Mouse (Mus musculus) liver, postnatal 0 days (tissue): ENCODE results near the gene Nrbp1. TPM values are rescaled to one million over a fixed set of nuclear protein-coding genes. Genes with fewer than 3 reads are reported as not detected.
A peak's percentile ranks its signal among the peaks of the same experiment; 100 is the strongest.

Experiments
- ATAC-seq: fragments of 200-750 bp; cut with Nextera tagmentation; 2 replicates; pipeline ENCODE4 v1.8.0; 2017; ENCODE audit warnings: mild to moderate bottlenecking, moderate library complexity
- DNase-seq: peaks from one replicate; pipeline ENCODE4 v3.0.0-alpha.2; 2016
- H3K27ac ChIP-seq: fragments of 300-500 bp; sonication (generic); 2 replicates; pipeline ENCODE4 v1.5.1; 2014; ENCODE audit warnings: antibody characterized with exemption, moderate library complexity, mild to moderate bottlenecking, low read depth
- H3K27me3 ChIP-seq: fragments of 300-500 bp; sonication (generic); 2 replicates; pipeline ENCODE4 v1.6.1; 2014; ENCODE audit warnings: low read length, control low read depth, mixed read lengths; ENCODE audit not compliant: insufficient read depth
- H3K36me3 ChIP-seq: fragments of 300-500 bp; sonication (generic); replicated peaks from 2 replicates; pipeline ENCODE4 v1.6.1; 2014; ENCODE audit warnings: mild to moderate bottlenecking, control low read depth, low read length, moderate library complexity, mixed read lengths; ENCODE audit not compliant: insufficient read depth
- H3K4me1 ChIP-seq: fragments of 300-500 bp; sonication (generic); 2 replicates; pipeline ENCODE4 v1.6.1; 2014; ENCODE audit warnings: antibody characterized with exemption, mild to moderate bottlenecking, control low read depth; ENCODE audit not compliant: insufficient read depth
- H3K4me2 ChIP-seq: fragments of 300-500 bp; sonication (generic); 2 replicates; pipeline ENCODE4 v1.6.1; 2014; ENCODE audit warnings: low read depth, mild to moderate bottlenecking, low read length, moderate library complexity, mixed read lengths
- H3K4me3 ChIP-seq: fragments of 300-500 bp; sonication (generic); 2 replicates; pipeline ENCODE4 v1.5.1; 2014; ENCODE audit warnings: low read depth, low read length
- H3K9ac ChIP-seq: fragments of 300-500 bp; sonication (generic); replicated peaks from 2 replicates; pipeline ENCODE4 v1.6.1; 2014; ENCODE audit warnings: mild to moderate bottlenecking, moderate library complexity
- H3K9me3 ChIP-seq: fragments of 300-500 bp; sonication (generic); 2 replicates; pipeline ENCODE4 v1.6.1; 2016; ENCODE audit warnings: mild to moderate bottlenecking, control low read depth, low read length, mixed read lengths
- CTCF ChIP-seq: sonication (generic); IDR thresholded peaks from 2 replicates; pipeline ENCODE4 v1.5.1; 2016; ENCODE audit warnings: antibody characterized with exemption, low read depth
- EP300 ChIP-seq: IDR thresholded peaks from 2 replicates; pipeline ENCODE4 v1.6.1; 2016; ENCODE audit warnings: antibody characterized with exemption, low read depth, mild to moderate bottlenecking
- WGBS: fragments of 180-500 bp; shearing (Covaris S2); extraction: QIAGEN DNeasy Blood & Tissue Kit; methylation state at CpG from one replicate; pipeline ENCODE4 v1.1.7; 2014; ENCODE audit not compliant: insufficient replicate concordance; 5-methylcytosine and 5-hydroxymethylcytosine counted together
- polyA plus RNA-seq: library from polyadenylated mRNA; unstranded; fragments of >200 nt; fragmentation: Nextera tagmentation; extraction: Ambion mirVana; gene quantifications from 2 replicates; pipeline ENCODE4 v1.2.1, GENCODE M21; 2015

The Nrbp1 gene
- polyA plus RNA-seq, 1 experiment from 2014 or later, result 42.9 TPM

DNA sequence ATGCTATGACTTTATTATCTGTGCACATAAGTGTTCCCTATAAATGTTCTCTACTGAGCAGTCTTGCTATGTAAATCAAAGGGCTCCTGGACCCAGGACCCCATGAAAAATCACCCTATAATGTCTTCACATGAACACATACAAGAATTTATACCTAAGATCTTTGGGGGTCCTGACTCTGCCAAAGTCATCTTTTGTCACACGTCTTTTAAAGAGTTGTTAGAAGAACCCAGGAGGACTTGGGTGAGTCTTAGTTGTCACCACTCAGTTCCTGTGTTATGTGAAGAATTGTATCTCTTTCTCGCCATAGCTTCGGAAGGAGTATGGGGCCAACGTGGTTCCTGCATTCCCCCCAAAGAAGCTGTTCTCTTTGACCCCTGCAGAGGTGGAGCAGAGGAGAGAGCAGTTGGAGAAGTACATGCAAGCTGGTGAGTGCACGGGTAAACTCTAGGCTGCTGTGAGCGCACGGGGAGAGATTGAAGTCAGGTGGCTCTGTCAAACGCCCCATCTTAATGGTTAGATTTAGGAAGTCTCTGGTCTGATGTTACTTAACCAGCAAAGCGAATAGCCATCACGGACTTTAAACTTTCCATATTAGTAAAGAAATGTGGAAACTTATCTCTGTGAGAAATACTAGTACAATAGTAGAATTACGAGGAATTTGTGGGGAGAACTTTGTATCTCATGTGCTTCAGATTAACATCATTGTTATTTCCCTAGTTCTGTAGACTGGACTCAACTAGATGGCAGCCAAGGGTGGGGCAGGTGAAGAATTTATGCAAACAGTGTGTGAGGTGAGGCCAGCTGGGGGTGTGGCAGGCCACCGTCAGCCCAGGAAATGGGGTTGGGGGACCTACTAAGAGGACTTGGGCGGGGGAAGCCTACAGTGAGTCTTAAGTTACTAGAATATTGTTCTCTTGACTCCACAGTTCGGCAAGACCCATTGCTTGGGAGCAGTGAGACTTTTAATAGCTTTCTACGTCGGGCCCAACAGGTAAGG, 45.9 kb upstream of the Nrbp1 start:
- Histone ChIP-seq H3K9ac (peak overlapping the region; percentile 89), H3K9me3 (no peaks in the 10 kb centered on the region), H3K27ac (peak overlapping the region; percentile 94; the same call in 1 of the 2 replicates), H3K4me1 (peaks cover 17% of the 10 kb centered on the region), H3K27me3 (no peaks in the 10 kb centered on the region), H3K4me2 (peak overlapping the region; percentile 86), H3K4me3 (peak overlapping the region; percentile 74), H3K36me3 (peaks cover 65% of the 10 kb centered on the region)
- no peak for TF ChIP-seq EP300
- TF ChIP-seq CTCF, result no peak
- DNase-seq (no peak), ATAC-seq (no peak)
- 89% methylated on average over 16 of the region's 16 CpGs for WGBS

DNA sequence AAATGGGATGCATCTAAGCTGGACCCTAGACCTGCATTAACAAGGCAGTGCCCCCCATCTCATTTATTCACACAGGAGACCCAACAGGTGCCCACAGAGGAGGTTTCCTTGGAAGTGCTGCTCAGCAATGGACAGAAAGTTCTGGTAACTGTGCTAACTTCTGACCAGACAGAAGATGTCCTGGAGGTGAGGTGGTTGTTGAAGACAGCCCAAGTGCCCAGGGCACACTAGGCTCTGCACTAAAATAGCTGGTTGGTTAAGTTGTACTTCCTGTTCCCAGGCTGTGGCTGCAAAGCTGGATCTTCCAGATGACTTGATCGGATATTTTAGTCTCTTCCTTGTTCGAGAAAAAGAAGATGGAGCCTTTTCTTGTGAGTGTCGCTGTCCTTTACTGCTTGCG, 45.0 kb upstream of the Nrbp1 start:
- ATAC-seq (no peak), DNase-seq (no peak)
- Histone ChIP-seq H3K4me2 (no peak overlapping the region), H3K9me3 (peaks cover 3% of the 10 kb centered on the region; the same call in 1 of the 2 replicates), H3K4me3 (no peak overlapping the region), H3K9ac (no peak overlapping the region), H3K36me3 (peaks cover 63% of the 10 kb centered on the region), H3K4me1 (peaks cover 19% of the 10 kb centered on the region), H3K27me3 (no peaks in the 10 kb centered on the region), H3K27ac (no peak overlapping the region)
- no peak for TF ChIP-seq CTCF
- TF ChIP-seq EP300, result no peak
- WGBS, result 75% methylated on average over 4 of the region's 4 CpGs

DNA sequence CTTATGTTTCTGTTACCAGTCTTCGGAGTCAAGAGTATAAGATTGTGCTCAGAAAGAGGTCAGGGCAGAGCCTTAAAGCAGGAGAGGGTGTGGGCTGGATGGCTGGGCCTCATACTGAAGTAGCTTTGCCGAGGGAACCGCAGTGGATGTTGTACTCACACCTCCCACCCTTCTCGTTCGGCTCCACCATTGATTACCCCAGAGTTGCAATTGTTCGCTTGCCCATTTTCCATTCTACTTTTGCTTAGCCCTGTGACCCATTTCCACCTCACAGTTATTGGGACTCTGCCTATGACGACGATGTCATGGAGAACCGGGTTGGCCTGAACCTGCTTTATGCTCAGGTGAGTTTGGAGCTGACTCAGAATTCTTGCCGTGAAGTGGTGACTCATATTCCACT, 44.5 kb upstream of the Nrbp1 start:
- Histone ChIP-seq H3K4me1 (peaks cover 24% of the 10 kb centered on the region), H3K27me3 (no peaks in the 10 kb centered on the region), H3K36me3 (peaks cover 60% of the 10 kb centered on the region), H3K9ac (no peak overlapping the region), H3K4me2 (no peak overlapping the region), H3K9me3 (peaks cover 3% of the 10 kb centered on the region; the same call in 1 of the 2 replicates), H3K27ac (no peak overlapping the region), H3K4me3 (no peak overlapping the region)
- ATAC-seq (no peak), DNase-seq (no peak)
- no peak for TF ChIP-seq CTCF
- no peak for TF ChIP-seq EP300
- 91% methylated on average over 10 of the region's 10 CpGs for WGBS

DNA sequence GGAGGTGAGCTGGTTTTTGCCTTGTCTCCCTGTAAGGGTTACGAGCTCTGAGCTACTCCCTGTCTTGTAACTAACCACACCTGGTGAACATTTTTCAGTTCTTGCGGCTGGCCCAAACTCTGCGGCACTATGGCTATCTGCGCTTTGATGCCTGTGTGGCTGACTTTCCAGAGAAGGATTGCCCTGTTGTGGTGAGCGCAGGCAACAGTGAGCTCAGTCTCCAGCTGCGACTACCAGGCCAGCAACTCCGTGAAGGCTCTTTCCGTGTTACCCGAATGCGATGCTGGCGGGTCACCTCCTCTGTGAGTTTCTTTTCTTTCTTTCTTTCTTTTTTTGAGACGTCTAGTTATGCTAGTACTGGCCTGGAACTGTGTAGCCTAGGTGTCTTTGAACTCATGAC, 43.6 kb upstream of the Nrbp1 start:
- Histone ChIP-seq H3K27me3 (no peaks in the 10 kb centered on the region), H3K4me2 (no peak overlapping the region), H3K9ac (no peak overlapping the region), H3K9me3 (peaks cover 3% of the 10 kb centered on the region; the same call in 1 of the 2 replicates), H3K4me3 (no peak overlapping the region), H3K36me3 (peaks cover 60% of the 10 kb centered on the region), H3K4me1 (peaks cover 25% of the 10 kb centered on the region), H3K27ac (no peak overlapping the region)
- WGBS, result 90% methylated on average over 12 of the region's 12 CpGs
- TF ChIP-seq EP300, result no peak
- TF ChIP-seq CTCF, result no peak
- DNase-seq (no peak), ATAC-seq (no peak)

DNA sequence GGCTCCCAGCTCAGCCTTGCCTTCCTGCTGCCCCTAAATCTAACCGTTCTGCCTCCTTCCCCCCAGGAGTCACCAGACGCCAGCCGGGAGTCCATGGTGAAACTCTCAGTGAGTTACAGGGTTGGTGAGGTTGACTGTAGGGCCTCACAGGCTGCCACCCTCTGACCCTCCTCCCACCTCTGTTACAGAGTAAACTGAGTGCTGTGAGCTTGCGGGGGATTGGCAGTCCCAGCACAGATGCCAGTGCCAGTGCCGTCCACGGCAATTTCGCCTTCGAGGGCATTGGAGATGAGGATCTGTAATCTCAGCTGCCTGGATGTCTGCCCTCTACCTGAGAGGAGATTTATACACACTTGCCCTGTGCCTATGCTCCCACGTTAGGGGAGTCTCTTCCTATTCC, 42.5 kb upstream of the Nrbp1 start:
- Histone ChIP-seq H3K4me1 (peaks cover 31% of the 10 kb centered on the region), H3K27me3 (no peaks in the 10 kb centered on the region), H3K9me3 (peaks cover 3% of the 10 kb centered on the region; the same call in 1 of the 2 replicates), H3K9ac (no peak overlapping the region), H3K4me2 (no peak overlapping the region), H3K36me3 (peaks cover 66% of the 10 kb centered on the region), H3K27ac (no peak overlapping the region), H3K4me3 (no peak overlapping the region)
- ATAC-seq (no peak), DNase-seq (no peak)
- 76% methylated on average over 9 of the region's 9 CpGs for WGBS
- TF ChIP-seq EP300, result no peak
- TF ChIP-seq CTCF, result no peak

DNA sequence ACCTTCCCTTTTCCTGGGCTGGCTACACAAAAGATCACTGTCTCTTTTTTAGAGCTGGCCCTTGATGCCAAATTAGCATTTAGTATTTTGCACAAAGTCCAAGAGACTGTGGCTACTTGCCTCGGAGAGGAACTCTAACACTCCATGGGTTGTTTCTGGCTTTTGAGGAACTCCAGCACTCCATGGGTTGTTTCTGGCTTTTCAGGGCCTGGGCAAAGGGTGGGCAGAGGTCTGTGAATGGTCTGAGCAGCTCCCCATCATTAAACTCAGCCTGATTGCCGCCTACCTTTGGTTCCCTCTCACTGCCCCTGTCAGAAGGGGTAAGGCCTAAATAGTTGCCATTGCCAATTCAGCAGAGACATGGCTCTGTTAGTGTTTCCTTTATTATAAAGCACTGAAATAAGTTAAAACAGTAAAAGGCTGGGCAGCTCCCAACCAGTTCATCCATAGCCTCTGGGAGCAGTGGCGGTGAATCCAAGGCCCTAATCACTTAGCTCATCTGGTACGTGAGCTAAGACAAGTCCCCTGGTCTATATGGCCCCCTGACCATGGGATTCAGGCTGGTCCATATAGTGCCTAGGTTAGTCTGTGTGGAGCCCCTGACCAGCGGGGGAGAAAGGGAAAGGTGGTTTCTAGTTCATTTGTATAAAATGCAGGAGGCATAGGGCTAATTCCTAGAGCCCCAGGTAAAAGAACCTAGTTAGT, 41.9 kb upstream of the Nrbp1 start:
- TF ChIP-seq CTCF (no peak), EP300 (no peak)
- WGBS, result 85% methylated on average over 5 of the region's 5 CpGs
- H3K9ac ChIP-seq, result no peak overlapping the region
- H3K4me1 ChIP-seq, result peaks cover 31% of the 10 kb centered on the region
- ATAC-seq (no peak), DNase-seq (no peak)
- no peak overlapping the region for H3K27ac ChIP-seq
- no peak overlapping the region for H3K4me3 ChIP-seq
- H3K4me2 ChIP-seq, result no peak overlapping the region
- peaks cover 3% of the 10 kb centered on the region; the same call in 1 of the 2 replicates for H3K9me3 ChIP-seq
- no peaks in the 10 kb centered on the region for H3K27me3 ChIP-seq
- peaks cover 72% of the 10 kb centered on the region for H3K36me3 ChIP-seq
